Mouse (Mus musculus) urinary bladder, postnatal 14 days (tissue): ENCODE results near the gene Mtus2.
A peak's percentile ranks its signal among the peaks of the same experiment; 100 is the strongest.

Source experiments
- DNase-seq: peaks from one replicate; pipeline ENCODE4 v3.0.0; 2021; ENCODE audit warnings: low spot score

The Mtus2 gene

DNA sequence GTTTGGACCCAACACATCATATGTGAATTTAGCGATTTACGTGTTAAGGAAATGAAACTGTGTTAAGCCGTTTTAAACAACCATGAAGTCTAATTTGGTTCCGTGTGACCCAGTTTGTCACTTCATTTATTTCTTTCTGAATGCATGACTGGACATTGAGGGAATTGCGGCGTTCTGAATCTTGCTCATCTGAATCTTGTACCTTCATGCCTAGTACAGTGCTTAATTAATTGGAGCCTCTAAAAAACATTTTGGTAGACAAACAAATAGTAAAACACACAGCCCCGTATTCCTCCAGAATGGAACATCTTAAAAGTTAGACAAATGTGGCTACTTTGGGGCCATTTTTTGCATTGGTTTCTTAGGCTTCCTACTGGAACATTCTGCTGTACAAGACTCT lies 84.5 kb downstream of the Mtus2 start:
- no peak for DNase-seq

- no peak for DNase-seq
Measured at GRCm38 (mm10) chr5:148048200-148048599, 91.1 kb downstream of the Mtus2 start.

- DNase-seq: no peak
Measured at GRCm38 (mm10) chr5:148049304-148049703, 92.2 kb downstream of the Mtus2 start.

GRCm38 (mm10) chr5:148052846-148053608 lies 95.9 kb downstream of the Mtus2 start:
- no peak for DNase-seq

DNA sequence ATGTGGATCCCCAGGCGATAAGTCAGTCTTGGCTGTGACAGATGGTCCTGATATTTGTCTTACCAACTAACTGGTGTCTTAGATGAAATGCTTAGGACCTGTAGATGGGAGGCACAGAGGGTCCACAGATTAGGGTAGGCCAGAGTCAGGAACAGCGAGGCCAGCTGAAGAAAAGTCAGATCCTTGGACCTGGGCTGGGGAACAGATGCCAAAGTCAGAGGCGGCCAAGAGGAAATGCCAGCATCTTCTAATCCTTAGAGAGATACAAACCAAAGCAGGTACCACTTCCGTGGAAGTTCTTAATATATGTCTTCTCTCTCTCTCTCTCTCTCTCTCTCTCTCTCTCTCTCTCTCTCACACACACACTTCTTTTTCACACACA lies 96.5 kb downstream of the Mtus2 start:
- DNase-seq: no peak

DNA sequence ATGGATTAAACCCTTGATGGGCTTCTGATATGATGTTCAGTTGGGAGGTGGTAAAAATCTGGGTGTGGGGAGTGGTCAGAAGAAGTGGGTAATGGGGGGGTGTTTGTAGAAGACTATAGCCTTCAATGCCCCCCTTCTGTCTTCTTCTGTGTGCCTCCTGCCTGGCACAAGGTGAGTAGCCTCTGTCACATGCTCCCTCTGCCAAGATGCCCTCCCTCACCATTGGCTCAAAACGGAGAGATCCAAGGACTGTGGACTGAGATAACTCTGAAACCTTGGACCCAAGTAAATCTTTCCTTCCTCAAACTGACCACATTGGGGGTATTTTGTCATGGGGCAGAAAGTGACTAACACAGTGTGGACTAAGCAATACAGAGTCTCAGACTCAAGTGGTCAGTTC lies 99.7 kb downstream of the Mtus2 start:
- no peak for DNase-seq

GRCm38 (mm10) chr5:148057433-148057832 lies 100.3 kb downstream of the Mtus2 start:
- DNase-seq: no peak

- no peak for DNase-seq
Measured at GRCm38 (mm10) chr5:148059339-148059738, 102.2 kb downstream of the Mtus2 start.

- no peak for DNase-seq
Measured at GRCm38 (mm10) chr5:148061869-148062268, 104.7 kb downstream of the Mtus2 start.

DNA sequence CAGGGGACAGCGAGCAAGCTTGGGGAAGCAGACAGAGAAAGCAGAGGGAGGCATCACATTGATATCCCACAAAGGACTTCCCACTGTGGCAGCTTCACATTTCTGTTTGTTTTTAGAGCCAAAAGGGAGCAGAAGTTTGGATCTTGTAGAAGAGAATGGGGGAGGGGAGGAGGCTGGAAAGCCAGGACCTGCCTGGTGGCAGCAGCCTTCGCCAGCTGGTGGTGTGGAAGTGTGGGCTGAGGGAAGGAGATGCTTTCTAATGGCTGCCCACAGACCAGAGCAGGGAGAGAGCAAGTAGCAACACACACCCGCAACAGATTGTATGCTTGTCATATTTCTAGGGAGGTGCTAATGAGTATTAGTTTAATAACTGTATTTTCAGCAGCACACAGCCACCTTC lies 106.6 kb downstream of the Mtus2 start:
- DNase-seq: no peak

GRCm38 (mm10) chr5:148065251-148065650 lies 108.1 kb downstream of the Mtus2 start:
- DNase-seq: no peak

DNA sequence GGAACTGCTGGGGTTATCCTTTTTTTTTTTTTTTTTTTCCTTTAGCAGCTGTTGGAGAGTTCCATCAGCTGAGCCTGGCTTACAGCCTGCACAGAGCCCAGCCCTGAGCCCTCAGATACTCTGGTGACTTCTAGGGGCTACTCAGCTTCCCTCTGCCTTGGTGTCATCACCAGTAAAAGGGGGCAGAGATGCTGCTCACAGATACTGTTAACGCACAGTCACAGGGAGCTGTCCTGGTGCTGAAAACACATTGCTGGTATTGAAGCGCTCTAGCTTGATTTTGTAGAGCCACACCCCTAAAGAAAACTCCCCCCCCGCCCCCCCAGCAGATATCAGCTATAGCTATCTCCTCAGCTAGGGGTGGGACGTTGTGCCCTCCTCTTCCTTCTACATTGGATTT lies 112.8 kb downstream of the Mtus2 start:
- DNase-seq: peak; percentile 21

- DNase-seq: peak; percentile 41
Measured at GRCm38 (mm10) chr5:148071800-148072199, 114.7 kb downstream of the Mtus2 start.

GRCm38 (mm10) chr5:148073461-148073860 lies 116.3 kb downstream of the Mtus2 start:
- DNase-seq: no peak

DNA sequence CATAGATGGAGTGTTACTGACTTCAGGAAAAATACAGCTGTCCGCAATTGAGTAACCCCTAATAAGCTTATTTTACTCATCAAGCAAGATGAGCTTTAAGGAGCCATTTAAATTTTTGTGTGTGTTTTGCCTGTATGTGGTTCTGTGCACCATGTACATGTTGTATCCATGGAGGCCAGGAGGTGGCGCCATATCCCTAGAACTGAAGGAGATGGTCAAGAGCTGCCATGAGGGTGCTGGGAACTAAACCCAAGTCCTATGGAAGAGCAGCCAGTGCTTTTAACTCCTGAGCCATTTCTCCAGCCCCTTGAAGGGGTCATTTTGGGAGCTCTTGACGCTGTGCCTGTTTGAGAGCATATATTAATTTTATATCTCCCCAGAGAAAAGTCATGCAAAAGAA lies 122.6 kb downstream of the Mtus2 start:
- no peak for DNase-seq

GRCm38 (mm10) chr5:148083541-148083940 lies 126.4 kb downstream of the Mtus2 start:
- no peak for DNase-seq

- no peak for DNase-seq
Measured at GRCm38 (mm10) chr5:148084766-148085165, 127.6 kb downstream of the Mtus2 start.

GRCm38 (mm10) chr5:148087796-148088195 lies 130.7 kb downstream of the Mtus2 start:
- DNase-seq: no peak

- no peak for DNase-seq
Measured at GRCm38 (mm10) chr5:148090191-148090821, 133.2 kb downstream of the Mtus2 start.

DNA sequence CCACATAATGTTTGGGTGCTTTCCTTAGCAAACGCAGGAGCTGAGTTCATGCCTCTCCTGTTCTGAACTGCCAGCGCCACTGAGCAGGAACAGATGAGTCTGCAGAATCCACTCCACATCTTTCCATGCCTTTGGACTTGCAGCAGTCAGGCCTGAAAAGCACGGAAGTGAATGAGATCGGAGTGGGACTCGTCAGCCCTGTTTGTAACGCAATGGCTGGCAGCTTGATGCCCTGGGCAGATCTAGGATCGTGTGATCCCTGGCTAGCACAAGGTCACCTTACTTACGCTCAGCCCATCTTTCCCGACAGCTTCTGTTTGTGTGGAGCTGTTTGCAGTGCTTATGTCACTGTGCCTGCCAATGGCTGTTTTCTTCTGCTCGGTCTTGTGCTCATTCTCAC lies 137.5 kb downstream of the Mtus2 start:
- no peak for DNase-seq

DNA sequence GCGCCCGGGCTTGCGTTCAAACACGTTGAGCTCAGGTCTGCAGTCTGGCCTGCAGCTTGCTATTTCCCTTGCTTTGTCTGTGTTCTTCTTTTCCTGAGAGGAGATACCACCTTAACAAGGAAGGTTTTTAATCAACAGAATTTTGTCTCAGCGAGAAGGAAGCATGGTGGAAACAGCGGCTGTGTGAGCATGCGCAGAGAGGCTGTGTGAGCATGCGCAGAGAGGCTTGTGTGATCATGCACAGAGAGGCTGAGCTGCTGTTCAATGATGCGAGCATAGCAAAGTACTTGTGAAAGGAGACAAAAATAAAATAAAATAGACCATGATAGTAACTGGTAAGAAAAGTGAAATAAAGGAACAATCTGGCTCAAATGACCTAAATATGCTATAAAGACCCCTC lies 142.2 kb downstream of the Mtus2 start:
- DNase-seq: no peak

GRCm38 (mm10) chr5:148107324-148107723 lies 150.2 kb downstream of the Mtus2 start:
- no peak for DNase-seq

DNA sequence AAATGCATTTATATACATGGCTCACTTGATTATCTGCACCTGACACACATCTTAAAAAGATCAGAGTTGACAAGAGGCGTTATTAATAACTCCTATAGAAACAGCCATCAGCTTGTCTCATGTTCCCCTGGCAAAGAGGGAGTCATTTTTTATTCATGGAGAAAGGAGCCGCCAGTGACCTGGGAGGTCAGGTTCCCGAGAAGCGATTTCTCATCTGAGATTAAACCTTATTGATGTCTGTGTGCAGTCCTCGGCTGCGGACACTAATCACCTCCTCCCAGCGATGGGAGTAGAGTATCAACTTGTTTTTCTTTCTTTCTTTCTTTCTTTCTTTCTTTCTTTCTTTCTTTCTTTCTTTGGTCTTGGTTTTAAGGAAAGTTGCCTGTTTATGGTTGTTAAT lies 150.8 kb downstream of the Mtus2 start:
- DNase-seq: no peak

DNA sequence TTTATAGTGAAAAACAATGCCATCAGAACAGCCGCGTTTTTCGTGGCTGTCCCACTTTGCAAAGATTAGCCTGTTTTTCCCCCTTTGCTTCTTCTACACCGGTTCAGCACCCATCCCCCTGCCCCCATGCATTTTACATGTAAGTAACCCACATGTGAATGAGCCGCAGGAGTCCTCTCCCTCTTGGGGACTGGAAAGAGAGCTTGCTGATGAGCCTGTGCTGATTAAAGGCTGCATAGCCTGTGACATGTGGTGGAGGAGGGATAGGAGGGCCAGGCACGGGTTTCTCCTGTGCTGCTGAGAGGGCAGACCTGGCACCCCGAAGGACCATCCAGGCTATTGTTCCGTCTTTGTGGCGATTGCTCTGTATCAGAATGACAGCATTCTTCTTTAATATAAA lies 151.2 kb downstream of the Mtus2 start:
- no peak for DNase-seq
